Mouse (Mus musculus) cerebellum, adult 18-20 months (tissue): Measurements from ENCODE around the gene Cxcr5.

Source experiments
- DNase-seq, 2 experiments: peaks; one replicate each; pipeline ENCODE4 v3.0.0; 2021

The Cxcr5 gene

DNA sequence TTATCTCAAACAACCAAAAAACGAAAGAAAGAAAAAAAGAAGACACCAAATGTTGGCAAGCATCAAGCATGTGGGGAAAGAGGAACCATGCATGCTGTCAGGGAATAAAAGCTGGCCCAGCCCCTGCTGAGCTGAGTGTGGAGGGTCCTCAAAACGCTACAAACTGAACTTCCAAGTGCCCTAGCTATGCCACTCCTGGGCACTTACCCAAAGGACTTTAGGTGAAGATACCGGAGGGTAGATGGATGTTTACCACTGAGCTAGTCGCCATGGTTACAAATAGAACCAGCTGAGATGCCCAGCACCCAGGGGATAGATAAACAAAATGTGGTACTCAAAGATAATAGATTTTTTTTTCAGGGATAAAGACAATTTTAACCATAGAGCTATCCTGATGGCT, at the start of gene Cxcr5:
Cxcr5 (minus strand) TSS at position 281 of the 400 bp plus-strand sequence.
- no peak for DNase-seq

DNA sequence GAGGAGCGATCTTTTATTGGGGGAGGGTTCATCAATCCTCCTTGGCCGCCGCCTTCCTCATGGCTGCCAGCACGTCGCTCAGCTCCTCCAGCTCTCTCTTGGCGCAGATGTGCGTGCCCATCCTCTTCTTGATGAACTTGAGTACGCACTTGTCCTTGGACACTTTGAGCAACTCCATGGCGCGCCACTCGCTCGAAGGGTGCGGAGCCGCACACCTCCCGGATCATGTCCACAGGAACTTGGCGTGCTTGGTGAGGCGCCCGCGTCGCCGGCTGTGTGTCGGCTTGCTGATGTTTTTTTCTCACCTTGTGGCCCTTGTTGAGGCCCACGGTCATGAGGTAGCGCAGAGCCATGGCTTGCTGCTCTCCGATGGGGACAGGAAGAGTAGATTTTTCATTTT, 48.7 kb upstream of the Cxcr5 start:
- no peak for DNase-seq

DNA sequence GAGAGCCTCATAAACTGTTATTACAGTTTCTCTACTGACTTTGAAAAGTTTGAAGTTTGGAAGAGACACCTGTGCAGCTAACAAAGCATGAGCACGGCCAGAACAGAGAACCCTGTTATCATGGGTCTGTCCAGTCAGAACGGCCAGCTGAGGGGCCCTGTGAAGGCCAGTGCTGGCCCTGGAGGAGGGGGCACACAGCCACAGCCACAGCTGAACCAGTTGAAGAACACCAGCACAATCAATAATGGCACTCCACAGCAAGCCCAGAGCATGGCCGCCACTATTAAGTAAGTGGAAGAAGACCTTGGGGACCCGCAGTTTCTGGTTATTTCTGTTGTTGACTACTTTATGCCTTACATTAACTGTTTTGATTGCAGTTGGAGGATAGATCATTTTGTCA, 45.6 kb upstream of the Cxcr5 start:
- DNase-seq, result no peak

DNA sequence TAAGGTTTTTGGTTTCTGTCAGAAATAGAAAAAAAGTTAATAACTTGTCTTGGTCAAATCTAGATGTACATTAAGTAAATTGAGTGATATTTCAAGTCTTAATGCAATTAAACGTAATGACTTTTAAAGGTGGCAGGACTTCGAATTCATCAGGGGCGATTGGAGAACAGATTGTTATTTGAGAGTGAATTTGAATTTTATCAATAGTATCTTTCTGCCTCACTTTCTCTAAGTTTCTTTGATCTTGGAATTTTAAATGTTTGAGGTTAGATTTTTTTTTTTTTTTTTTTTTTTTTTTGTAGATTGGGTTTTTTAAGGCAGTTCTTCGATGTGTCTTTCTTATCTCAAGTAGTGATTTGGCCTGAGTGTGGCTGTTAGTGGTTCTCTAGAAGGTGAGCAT, 45.0 kb upstream of the Cxcr5 start:
- DNase-seq, result no peak

DNA sequence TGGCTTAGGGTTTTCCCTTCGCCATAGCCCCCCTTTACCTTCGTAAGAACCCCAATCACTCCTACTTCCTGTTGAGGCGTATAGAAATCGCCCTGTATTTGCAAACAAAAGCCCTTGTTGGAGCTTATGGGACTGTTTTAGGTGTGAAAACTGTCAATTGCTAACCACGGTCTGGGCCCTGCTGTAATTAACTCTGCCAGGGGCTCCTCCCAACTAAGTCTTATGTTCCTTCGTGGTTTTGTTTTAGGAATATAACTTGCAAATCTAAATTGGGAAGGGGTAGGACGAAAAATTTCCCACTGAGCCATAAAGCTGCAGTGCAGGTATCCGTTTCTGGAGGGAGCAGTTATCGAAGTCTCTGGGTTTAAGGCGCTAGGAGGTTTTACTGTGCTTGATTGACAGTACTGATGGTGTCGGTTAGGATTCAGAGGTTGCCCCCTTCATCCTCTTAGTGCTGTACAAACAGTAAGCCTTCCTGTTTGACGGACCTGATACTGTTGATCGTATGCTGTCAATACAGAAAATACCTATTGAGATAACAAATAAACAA, 44.0 kb upstream of the Cxcr5 start:
- no peak for DNase-seq

DNA sequence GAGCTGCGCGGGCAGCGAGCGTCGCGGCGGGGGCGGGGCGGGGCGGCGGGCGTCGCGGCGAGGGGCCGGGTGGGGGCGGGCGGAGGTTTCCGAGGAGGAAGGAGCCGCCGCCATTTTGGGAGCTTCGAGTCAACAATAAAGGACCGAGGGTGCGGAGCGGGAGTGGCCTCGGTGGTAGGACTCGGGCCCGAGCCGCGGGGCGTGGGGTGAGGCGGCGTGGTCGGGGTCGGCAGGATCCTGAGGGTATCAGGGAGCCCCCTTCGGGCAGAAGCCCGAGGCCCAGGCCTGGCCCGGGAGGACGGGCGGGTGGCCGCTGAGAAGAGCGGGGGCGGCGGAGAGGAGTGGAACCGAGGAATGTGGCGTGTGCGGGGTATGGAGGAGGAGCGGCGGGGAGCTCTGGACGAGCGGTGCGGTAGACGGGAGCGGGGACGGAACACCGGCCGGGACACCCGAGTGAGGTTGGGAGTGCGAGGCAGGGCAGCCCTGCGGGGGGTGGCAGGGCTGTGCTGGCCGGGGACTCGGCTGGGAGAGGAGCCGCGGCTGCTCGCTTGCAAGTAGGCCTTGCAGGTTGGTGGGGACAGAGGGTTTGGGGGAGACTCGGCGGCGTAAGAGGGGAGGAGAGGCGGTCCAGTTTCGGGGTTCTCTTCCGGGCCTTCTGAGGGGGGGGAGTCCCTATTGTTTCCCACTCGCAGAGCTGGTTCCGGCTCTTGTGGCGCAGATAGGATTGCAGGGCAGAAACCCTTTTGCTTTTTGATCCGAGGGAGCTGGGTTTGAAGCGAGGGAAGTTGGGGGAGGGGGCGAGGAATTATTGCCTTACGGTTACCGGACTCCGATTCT, 43.3 kb upstream of the Cxcr5 start, which contains the start of gene Ddx6:
Ddx6 (plus strand) TSS at position 114 of the 837 bp plus-strand sequence.
- DNase-seq, result peak; percentile 72 to 82

DNA sequence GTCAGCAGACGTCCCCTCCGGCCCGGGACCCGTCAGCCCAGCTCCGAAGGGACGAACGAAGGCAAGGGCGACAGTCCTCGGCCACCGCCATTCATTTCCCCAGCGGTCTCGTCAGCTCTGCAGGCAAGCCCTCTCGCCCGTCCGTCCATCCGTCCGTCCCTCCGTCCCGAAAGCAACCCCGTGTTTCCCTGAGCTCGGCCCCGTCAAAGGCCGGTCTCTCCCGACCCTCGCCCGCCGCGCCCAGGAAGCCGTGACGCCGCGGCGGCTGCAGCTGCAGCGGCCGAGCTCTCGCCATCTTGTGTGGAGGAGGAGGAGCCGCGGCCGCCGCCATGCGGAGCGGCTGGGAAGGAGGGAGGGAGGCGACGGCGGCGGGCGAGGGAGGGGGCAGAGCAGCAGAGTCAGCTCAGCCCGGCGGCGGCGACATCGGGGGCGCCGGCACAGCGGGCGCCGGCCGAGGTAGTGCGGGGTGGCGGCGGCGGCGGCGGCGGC, 42.7 kb upstream of the Cxcr5 start:
- peak; percentile 86 to 87 for DNase-seq

DNA sequence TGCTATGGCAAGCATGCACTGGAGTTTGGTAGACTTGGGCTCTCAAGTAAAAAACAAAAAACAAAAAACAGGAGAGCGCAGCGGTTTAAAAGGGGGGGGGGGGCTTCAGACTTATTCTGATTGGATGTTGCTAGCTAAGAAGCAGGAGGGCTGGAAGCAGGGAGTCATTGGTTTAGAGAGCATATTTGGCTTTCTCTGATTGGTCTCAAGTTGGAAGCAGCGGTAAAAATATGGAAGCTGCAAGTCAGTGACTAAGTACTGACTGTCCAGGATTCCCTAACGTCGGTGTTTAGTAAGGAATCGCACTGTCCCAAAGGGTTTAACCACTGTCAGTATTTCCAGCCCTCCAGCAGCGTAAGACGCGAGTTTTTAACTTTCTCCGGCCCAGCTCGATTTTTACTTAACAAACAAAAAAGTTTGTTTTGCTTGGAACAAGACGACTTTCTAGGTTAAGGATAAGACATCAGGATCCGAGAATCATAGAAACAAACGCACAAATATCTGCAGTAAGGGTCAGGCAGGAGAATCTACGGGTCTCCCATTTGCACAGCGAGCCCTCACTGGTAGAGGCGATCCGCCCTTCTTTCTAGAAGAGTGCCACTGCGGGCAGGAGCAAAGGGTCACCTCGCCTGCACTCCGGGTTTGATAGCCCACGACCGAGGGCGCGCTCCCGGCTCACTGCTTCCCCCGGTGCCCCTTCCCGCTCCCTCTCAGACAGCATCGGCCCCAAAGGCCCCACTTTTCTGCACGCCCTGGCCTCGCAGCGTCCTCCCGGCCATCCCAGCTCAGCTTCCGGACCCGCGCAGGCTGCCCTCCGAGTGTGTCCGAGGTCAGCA, 42.0 kb upstream of the Cxcr5 start:
- peak; percentile 44 to 45 for DNase-seq

DNA sequence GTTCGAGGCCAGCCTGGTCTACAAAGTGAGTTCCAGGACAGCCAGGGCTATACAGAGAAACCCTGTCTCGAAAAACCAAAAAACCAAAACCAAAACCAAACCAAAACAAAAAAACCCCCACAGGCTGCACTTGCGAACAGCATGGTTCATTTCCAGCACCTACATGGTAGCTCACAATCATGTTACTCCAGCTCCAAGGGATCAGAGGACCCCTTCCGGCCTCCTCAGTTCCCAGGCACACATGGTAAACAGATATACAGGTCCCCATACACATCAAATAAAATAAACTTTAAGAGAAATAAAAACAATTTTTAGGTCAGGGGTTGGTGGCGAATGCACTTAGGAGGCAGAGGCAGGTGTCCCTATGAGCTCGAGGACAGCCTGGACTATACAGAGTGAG, 41.1 kb upstream of the Cxcr5 start:
- no peak for DNase-seq

DNA sequence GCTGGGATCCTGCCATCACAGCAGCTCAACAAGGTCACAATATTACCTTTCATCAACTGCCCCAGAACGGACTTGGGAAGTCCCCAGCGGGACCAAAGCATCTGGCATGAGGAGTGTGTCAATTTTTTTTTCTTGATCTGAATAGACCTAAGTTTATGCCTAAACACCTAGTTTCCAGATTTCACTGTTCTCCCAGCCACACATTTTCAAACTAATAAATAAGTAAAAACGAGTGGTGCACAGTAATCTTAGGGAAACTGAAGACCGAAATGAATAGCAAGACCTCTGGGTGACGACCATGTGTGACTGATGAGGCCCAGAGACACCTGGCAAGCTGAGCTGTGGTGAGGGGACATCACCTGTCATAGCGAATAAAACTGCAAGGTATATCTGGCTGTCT, 39.1 kb upstream of the Cxcr5 start:
- no peak for DNase-seq

DNA sequence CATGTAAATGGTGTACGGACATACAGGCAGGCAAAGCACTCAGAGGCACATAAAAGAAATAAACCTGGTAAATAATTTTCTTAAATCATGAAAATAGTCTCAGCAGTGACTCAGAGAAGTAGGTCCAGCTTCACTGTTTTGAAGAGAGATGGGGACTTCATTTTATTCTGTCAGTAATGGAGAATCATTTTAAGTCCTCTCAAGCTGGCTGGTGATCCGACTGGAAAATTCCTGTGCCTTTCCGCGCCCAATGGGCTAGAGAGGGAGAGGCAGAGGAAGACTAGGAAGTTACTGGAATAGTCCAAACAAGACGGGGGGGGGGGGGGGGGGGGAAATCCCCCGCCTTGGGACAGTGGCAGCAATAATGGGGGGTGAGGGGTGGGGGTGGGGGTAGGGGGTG, 37.9 kb upstream of the Cxcr5 start:
- DNase-seq, result peak; percentile 45 to 59

DNA sequence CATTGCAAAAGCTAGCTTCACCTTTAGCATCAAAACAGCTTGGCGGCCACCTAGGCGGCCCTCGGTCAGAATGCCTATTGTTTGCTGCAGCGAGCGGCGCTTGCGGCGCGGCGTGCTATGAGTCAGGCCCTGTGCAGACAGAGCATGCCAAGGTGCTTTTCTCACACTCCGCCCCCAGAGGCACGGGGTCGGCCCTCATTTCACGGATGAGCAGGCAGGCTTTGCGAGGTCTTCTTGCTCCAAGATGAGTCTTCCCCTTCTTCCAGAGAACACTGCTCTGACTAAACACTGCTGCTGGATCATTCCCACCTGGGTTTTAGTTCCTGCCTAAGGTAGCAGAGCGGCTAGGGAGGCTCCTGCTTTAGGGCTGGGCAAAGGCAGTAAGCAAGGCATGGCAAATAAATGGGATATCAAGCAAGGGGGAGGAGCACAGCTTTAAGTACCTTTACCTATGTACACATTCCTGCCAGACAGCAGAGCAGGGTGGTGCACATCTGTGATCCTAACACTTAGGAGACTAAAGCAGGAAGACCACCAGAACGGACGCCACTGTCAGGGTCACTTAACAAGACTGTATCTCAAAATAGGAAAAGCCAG, 37.3 kb upstream of the Cxcr5 start:
- DNase-seq, result peak; percentile 56 to 65

DNA sequence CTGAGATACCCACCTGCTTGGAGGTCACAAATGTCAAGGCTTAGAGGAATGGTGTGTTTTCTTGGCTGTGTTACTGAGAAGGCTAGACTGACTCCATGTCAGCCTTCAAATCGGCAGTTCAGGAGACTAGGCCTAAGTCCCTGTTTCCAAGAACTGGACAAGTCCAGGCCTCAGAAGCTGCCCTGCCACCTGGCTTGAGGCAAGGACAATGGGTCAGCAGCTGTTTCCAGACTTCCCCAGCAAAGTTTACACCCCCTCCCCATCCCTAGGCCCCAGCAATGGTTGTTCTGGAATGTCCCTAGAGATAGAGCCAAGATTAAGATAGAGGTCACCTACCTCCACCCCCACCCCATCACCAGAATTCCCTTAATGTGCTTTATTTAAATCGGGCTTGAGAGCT, 36.1 kb upstream of the Cxcr5 start:
- no peak for DNase-seq

DNA sequence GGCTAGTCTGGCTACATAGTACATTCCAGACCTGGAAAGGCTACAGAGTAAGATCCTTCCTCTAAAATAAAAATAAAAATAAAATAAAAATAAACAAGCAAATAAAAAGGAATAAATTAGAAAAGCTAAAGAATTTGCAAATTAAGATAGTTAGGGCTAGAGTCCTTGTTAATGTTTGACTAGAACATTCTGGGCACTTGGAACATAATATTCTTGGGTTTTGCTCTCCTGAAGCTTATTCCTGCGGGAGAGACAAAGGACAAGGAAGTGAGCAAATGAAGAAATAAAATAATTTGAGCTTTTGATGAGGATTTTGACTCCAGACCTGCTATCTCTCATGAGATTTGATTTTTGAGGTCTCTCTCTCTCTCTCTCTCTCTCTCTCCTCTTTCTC, 33.9 kb upstream of the Cxcr5 start:
- DNase-seq, result no peak

DNA sequence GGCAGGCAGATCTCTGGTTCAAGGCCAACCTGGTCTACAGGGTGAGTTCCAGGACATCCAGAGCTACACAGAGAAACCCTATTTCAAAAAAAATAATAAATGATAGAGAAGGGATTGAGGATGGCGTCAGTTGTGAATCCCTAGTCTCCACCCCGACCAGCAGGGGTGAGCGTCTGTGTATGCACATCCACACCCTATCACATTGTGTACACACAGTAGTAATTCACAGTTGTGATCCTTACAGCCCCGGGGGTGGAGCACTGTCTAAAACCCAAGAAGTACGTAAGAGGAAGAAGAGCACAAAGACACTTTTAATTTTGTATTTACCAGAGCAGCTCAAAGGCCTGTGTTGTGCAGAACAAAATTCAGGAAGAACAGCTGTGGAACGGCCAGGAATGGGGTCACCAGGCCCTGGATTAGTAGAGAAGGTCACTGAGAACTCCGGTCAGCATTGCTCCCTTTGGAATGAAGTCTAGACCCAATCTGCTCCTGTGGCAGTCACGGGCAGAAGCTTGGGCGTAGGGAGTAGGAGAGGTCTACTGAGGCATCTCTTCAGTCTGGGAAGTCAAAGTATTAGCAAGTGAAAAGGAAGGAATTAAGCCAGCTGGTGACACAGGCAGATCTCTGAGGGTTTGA, 33.3 kb upstream of the Cxcr5 start:
- no peak for DNase-seq

DNA sequence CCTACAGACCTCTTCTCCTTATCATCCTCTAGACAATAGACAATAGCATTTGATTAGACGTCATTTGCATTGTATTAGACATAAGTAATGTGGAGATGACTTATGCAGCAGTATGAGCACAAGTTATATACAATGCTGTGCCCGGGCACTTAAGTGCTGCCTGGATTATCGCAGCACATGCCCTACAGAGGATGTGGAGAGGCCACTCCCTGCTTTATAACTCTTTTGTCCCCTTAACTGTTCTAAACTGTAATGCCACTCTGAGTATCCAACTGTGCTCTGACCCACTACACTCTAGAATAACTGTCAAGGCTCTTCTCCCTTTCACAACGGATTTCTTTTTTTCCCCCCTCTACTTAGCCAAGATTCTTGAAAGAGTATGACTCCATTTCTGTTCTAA, 32.2 kb upstream of the Cxcr5 start:
- DNase-seq, result no peak

DNA sequence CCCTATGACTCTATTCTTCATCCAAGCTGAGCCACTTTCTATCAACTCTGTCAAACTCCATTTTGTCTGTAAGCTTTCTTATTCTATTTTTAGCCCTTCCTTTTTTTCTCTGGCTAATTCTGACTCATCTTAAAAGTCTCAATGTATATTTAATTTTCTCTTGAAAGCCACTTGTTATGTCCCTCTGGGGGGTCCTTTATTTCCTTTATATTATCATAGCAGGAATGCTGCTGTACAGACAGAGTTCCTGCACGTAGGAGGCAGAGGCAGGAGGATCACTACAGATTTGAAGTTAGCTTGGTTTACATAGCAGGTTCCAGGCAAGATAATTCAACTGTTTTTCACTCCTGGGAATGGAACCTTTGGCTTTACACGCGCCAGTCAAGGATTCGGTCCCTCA, 31.5 kb upstream of the Cxcr5 start:
- DNase-seq, result no peak

DNA sequence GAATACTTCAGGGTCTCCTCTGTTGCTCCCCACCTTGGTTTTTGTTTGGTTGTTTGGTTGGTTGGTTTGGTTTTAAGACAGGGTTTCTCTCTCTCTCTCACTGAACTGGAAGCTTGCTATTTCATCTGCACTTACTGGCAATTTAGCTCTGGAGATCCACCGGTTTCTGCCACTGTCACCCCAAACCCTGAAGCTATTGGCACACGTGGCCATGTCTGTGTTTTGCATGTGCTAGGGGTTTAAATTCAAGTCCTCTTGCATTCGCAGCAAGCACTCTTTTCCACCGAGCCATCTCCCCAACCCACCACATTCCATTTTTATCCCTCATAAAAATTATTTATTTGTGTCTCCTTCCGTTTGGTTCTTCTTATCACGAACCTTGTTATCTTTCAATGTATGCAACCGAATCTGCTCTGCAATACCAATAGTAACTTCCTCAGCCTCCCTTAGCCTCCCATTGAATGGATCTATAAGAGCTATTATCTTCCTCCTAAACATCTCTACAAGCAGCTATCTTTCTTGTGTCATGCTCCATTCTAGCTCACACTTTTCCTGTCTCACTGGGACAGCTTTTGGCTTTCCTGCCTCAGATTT, 30.0 kb upstream of the Cxcr5 start:
- DNase-seq, result no peak

DNA sequence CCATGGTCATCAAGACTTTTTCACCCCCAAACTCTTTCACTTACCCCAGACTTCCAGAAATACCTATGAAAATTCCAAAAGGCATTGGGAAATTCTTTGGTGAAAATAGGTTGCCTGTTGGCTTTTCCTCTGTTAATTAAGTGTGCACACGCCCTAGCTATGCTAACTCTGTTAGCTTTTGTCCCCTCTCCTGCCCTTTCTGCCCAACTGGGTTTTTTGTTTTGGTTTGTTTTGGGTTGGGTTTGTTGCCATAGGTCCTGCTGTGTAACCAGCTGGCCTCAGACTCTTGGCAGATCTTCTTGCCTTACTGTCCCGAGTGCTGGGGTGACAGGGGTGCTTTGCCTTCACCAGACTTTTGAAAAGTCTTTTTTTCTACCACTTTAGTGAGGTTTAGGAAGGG, 29.3 kb upstream of the Cxcr5 start:
- DNase-seq, result peak; percentile 85

DNA sequence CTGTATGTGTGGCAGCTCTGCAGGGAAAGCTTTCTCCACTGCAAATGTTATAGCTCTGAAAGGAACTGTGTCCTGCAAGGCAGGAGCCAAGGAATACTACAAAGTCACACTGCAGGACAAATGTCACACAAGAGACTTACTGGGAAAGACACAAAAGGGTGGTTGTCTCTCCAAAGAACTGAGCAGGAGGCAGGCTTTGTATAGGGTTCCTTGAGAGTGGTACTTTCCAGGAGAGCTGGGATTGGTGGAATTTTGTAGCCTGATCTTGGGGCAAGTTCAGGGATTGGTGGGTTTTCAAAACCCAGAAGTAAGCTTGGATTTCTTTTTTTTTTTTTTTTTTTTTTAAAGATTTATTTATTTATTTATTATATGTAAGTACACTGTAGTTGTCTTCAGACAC, 27.4 kb upstream of the Cxcr5 start:
- no peak for DNase-seq

DNA sequence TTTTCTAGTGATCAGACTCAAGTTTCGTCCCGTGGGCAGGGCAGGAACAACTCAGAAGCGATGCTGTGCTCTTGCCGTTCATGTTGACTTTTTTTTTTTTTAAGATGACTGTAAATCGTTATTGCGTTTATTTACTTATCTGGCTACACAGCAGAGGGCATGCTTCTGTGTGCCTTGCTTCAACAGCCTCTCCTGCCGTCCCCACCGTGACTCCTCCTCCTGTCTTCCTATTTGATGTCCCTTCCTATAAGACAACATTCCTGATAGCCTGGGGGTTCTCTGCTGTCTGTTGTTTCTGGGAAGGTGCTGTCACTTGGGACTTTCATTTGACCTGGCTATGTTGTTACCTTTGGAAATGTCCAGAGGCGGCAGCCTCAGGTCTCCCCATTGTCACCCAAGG, 26.9 kb upstream of the Cxcr5 start:
- no peak for DNase-seq
